Mouse (Mus musculus) hindbrain, postnatal 0 days (tissue): ENCODE results near the gene Rpl9. TPM values are rescaled to one million over a fixed set of nuclear protein-coding genes. Genes with fewer than 3 reads are reported as not detected.

Experiments used
- ATAC-seq: fragments of 200-750 bp; cut with Nextera tagmentation; 2 replicates; pipeline ENCODE4 v1.8.0; 2017; ENCODE audit warnings: mild to moderate bottlenecking, moderate TSS enrichment, moderate library complexity
- DNase-seq: peaks from one replicate; pipeline ENCODE4 v3.0.0-alpha.2; 2015; ENCODE audit warnings: low spot score
- H3K27ac ChIP-seq: fragments of 300-500 bp; sonication (generic); 2 replicates; pipeline ENCODE4 v1.5.1; 2014; ENCODE audit warnings: mild to moderate bottlenecking
- H3K27me3 ChIP-seq: fragments of 300-500 bp; sonication (generic); 2 replicates; pipeline ENCODE4 v1.6.1; 2014; ENCODE audit warnings: low read length, mixed read lengths; ENCODE audit not compliant: insufficient read depth
- H3K36me3 ChIP-seq: fragments of 300-500 bp; sonication (generic); 2 replicates; pipeline ENCODE4 v1.6.1; 2014; ENCODE audit warnings: low read length, mixed read lengths; ENCODE audit not compliant: insufficient read depth
- H3K4me1 ChIP-seq: fragments of 300-500 bp; sonication (generic); 2 replicates; pipeline ENCODE4 v1.6.1; 2014; ENCODE audit warnings: antibody characterized with exemption, low read length, mixed read lengths; ENCODE audit not compliant: insufficient read depth
- H3K4me2 ChIP-seq: fragments of 300-500 bp; sonication (generic); 2 replicates; pipeline ENCODE4 v1.6.1; 2014; ENCODE audit warnings: low read depth, mild to moderate bottlenecking, low read length, moderate library complexity, mixed read lengths
- H3K4me3 ChIP-seq: fragments of 300-500 bp; sonication (generic); 2 replicates; pipeline ENCODE4 v1.5.1; 2014; ENCODE audit warnings: low read length
- H3K9ac ChIP-seq: fragments of 300-500 bp; sonication (generic); replicated peaks from 2 replicates; pipeline ENCODE4 v1.6.1; 2014; ENCODE audit warnings: mild to moderate bottlenecking, low read length, moderate library complexity, mixed read lengths
- H3K9me3 ChIP-seq: fragments of 300-500 bp; sonication (generic); 2 replicates; pipeline ENCODE4 v1.6.1; 2016; ENCODE audit warnings: low read length, mixed read lengths
- CTCF ChIP-seq: IDR thresholded peaks from 2 replicates; pipeline ENCODE4 v1.5.1; 2016; ENCODE audit warnings: antibody characterized with exemption, control low read depth, low read depth
- WGBS: fragments of 180-500 bp; shearing (Covaris S2); extraction: QIAGEN DNeasy Blood & Tissue Kit; methylation state at CpG from one replicate; pipeline ENCODE4 v1.1.7; 2014; 5-methylcytosine and 5-hydroxymethylcytosine counted together
- polyA plus RNA-seq: library from polyadenylated mRNA; unstranded; fragments of >200 nt; fragmentation: Nextera tagmentation; extraction: Ambion mirVana; gene quantifications from 2 replicates; pipeline ENCODE4 v1.2.1, GENCODE M21; 2015
- total RNA-seq: library from RNA; depleted of rRNA; stranded (reverse); fragments of >200 nt; gene quantifications from 2 replicates; pipeline ENCODE4 v1.2.3, GENCODE M21; 2014

Rpl9 gene
- total and polyA plus RNA-seq, 2 experiments from 2014 or later: 640 to 890 TPM

DNA sequence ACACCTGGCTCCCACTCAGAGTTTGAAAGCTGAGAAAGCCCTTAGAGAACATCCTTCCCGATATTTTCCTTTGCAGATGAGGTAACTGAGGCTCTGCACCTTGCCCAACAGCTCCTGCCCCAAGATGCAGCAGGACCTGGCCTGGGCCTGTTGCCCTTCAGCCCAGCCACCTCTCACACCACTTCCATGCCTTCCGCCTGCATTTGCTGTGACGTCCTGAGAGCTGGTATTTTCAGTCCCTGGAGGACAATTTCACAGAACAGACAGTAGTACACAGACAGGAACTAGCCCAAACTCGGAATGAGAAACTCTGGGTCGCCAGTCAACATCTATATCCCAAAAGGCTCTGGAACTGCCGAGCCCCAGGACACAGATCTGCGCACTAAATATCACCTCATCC, 16.5 kb downstream of the Rpl9 start:
- no peak for DNase-seq
- Histone ChIP-seq H3K27ac (no peak overlapping the region), H3K36me3 (no peaks in the 10 kb centered on the region), H3K4me1 (no peaks in the 10 kb centered on the region), H3K27me3 (no peaks in the 10 kb centered on the region), H3K9me3 (no peaks in the 10 kb centered on the region), H3K4me2 (no peak overlapping the region), H3K9ac (no peak overlapping the region), H3K4me3 (no peak overlapping the region)
- TF ChIP-seq CTCF: no peak
- no peak for ATAC-seq
- WGBS: 88% methylated on average over 7 of the region's 7 CpGs

GRCm38 (mm10) chr5:65371551-65371950, 19.7 kb downstream of the Rpl9 start:
- no peak for TF ChIP-seq CTCF
- Histone ChIP-seq H3K36me3 (no peaks in the 10 kb centered on the region), H3K4me2 (no peak overlapping the region), H3K27me3 (no peaks in the 10 kb centered on the region), H3K4me1 (no peaks in the 10 kb centered on the region), H3K27ac (no peak overlapping the region), H3K4me3 (no peak overlapping the region), H3K9me3 (no peaks in the 10 kb centered on the region), H3K9ac (no peak overlapping the region)
- DNase-seq: no peak
- ATAC-seq: no peak
- 95% methylated on average over 7 of the region's 7 CpGs for WGBS

DNA sequence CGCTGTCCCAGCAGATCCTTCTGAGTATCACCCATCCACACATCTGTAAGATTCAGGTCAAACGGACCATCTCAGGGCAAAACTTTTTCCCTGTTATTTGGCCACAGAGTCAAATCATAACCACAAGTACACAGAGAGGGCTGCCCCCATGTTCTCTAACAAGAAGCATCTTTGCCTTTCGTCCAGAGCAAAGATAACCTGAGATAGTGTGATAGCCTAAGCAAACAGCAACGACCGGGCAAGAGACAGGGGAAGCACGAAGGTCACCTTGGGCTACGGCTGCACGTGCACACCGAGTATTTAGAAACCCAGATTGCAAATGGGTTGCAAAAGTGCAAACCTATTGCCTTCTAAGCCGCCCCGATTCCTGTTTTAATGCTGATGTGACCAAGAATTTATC, 23.4 kb downstream of the Rpl9 start:
- no peaks in the 10 kb centered on the region for H3K9me3 ChIP-seq
- H3K4me1 ChIP-seq: no peaks in the 10 kb centered on the region
- no peaks in the 10 kb centered on the region for H3K36me3 ChIP-seq
- DNase-seq: no peak
- no peak overlapping the region for H3K4me2 ChIP-seq
- H3K9ac ChIP-seq: no peak overlapping the region
- TF ChIP-seq CTCF: no peak
- 90% methylated on average over 11 of the region's 11 CpGs for WGBS
- no peak overlapping the region for H3K27ac ChIP-seq
- no peak overlapping the region for H3K4me3 ChIP-seq
- ATAC-seq: no peak
- no peaks in the 10 kb centered on the region for H3K27me3 ChIP-seq

- Histone ChIP-seq H3K4me1 (no peaks in the 10 kb centered on the region), H3K4me2 (no peak overlapping the region), H3K9ac (no peak overlapping the region), H3K27ac (no peak overlapping the region), H3K27me3 (no peaks in the 10 kb centered on the region), H3K9me3 (no peaks in the 10 kb centered on the region), H3K4me3 (no peak overlapping the region), H3K36me3 (no peaks in the 10 kb centered on the region)
- no peak for ATAC-seq
- WGBS: 83% methylated on average over 3 of the region's 3 CpGs
- DNase-seq: no peak
- no peak for TF ChIP-seq CTCF
These were observed 33.5 kb downstream of the Rpl9 start for GRCm38 (mm10) chr5:65357771-65358170.

DNA sequence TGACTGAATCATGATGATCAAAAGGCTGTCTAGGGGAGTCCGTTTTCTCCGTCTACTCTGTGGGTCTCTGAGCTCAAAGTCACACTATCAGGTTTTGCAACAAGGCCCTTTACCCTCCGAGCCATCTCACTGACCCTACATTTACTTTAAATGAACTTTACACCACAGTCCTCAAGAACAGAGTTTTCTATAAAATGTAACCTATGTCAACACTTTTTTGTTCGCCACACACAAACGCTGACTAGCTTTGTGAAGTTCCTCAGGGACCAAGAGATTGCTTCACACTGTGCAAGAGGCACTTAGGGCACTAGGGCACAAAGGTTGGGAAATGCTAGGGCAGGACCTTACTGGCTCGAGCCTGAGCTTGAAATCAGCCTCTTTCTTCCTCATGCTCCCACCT, 34.4 kb downstream of the Rpl9 start:
- WGBS: 87% methylated on average over 6 of the region's 6 CpGs
- Histone ChIP-seq H3K4me3 (no peak overlapping the region), H3K36me3 (no peaks in the 10 kb centered on the region), H3K4me1 (no peaks in the 10 kb centered on the region), H3K9ac (no peak overlapping the region), H3K4me2 (no peak overlapping the region), H3K27me3 (no peaks in the 10 kb centered on the region), H3K9me3 (no peaks in the 10 kb centered on the region), H3K27ac (no peak overlapping the region)
- no peak for ATAC-seq
- no peak for DNase-seq
- no peak for TF ChIP-seq CTCF

DNA sequence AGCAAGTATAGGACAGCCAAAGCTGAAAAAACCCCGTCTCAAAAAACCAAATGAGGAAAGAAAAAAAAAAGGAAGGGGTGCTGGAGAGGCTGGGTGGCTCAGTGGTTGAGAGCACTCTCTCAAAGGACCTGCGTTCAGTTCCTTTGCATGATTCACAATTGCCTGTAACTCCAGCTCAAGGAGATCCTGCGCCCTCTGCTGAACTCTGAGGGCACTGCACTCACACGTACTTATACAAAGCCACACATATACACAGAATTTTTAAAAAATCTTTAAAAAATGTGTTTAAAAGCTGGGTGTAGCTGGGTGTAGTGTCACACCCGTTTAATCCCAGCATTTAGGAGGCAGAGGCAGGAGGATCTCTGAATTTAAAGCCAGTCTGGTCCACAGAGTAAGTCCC, 36.3 kb downstream of the Rpl9 start:
- WGBS: 81% methylated on average over 5 of the region's 5 CpGs
- Histone ChIP-seq H3K27me3 (no peaks in the 10 kb centered on the region), H3K36me3 (no peaks in the 10 kb centered on the region)

DNA sequence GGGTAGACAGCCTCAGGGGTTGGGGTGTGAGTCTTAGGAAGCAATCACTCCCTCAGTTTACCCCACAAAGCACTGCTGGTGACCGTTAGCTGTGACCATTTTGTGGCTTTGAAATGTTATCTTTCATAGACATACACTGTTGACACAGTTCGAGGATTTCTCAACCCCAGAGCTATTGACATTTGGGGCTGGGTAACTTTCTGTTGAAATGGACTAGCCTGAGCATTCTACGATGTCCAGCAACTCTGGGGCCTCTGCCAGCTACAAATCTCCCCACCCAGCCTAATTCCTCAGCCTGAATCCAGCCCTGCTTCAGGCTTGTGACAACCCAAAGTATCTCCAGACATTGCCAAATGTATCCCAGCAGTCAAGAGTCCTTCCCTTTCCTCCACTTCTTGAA, 37.1 kb downstream of the Rpl9 start:
- DNase-seq (no peak), ATAC-seq (no peak)
- no peak overlapping the region for H3K27ac ChIP-seq
- no peaks in the 10 kb centered on the region for H3K27me3 ChIP-seq
- H3K36me3 ChIP-seq: no peaks in the 10 kb centered on the region
- TF ChIP-seq CTCF: no peak
- H3K4me2 ChIP-seq: no peak overlapping the region
- H3K4me1 ChIP-seq: no peaks in the 10 kb centered on the region
- H3K9me3 ChIP-seq: no peaks in the 10 kb centered on the region
- no peak overlapping the region for H3K9ac ChIP-seq
- H3K4me3 ChIP-seq: no peak overlapping the region
- WGBS: 89% methylated on average over 3 of the region's 3 CpGs

More for the DNA sequence above, 36.3 kb downstream of the Rpl9 start:
- DNase-seq: no peak
- Histone ChIP-seq H3K4me1 (no peaks in the 10 kb centered on the region), H3K4me2 (no peak overlapping the region), H3K4me3 (no peak overlapping the region), H3K9ac (no peak overlapping the region), H3K9me3 (no peaks in the 10 kb centered on the region), H3K27ac (no peak overlapping the region)
- ATAC-seq: no peak
- no peak for TF ChIP-seq CTCF
